Mouse (Mus musculus) heart, postnatal 0 days (tissue): ENCODE measurements around the gene Reep1.

Source experiments
- CTCF ChIP-seq: IDR thresholded peaks from 2 replicates; pipeline ENCODE4 v1.5.1; 2016; ENCODE audit warnings: antibody characterized with exemption, control low read depth, low read depth
- EP300 ChIP-seq: IDR thresholded peaks from 2 replicates; pipeline ENCODE4 v1.6.1; 2016; ENCODE audit warnings: antibody characterized with exemption, low read depth

GRCm38 (mm10) chr6:71819764-71820292 is 112.5 kb downstream of the Reep1 start:
- no peak for TF ChIP-seq CTCF
- TF ChIP-seq EP300 = no peak
